9 mouse cellular contexts compared by ENCODE assay signal in genomic region chr14:76657784-76658610, GRCm38 (mm10).
DNase-seq lines count a peak whose midpoint lies in the region; ATAC-seq and TF ChIP-seq lines count a peak whose summit lies in the region.
"Had no signal": no experiment of that assay in that cellular context is flagged by ENCODE, and none has a peak within 500 bp of the region (broad histone marks: within the 10 kb centered on the region; RNA-seq: fewer than 3 reads in every experiment).

No protein-coding gene starts in this region.

- 0 out of 2 replicates have a peak, but pooled peaks have one; percentile 7 for TF ChIP-seq CTCF in kidney, postnatal 0 days (IDR thresholded peaks at IDR 0.05; ENCODE audit: low read depth)

- no peak overlapping the region for H3K4me3 ChIP-seq in embryonic facial prominence, embryonic 10.5 days
- H3K4me3 ChIP-seq in heart, embryonic 12.5 days, result no peak overlapping the region
- no peak overlapping the region for H3K4me3 ChIP-seq in kidney, postnatal 0 days (replicated peaks; ENCODE audit: low read depth, low read length)
- H3K4me3 ChIP-seq: liver, embryonic 13.5 days had no signal

- 0 out of 2 replicates have a peak, but pooled peaks cover 9% of the 10 kb centered on the region for H3K27me3 ChIP-seq in embryonic facial prominence, embryonic 10.5 days (replicated peaks; ENCODE audit: low read depth, poor library complexity, severe bottlenecking)
- H3K27me3 ChIP-seq in heart, embryonic 12.5 days (replicated peaks), result no peaks in the 10 kb centered on the region
- no peaks in the 10 kb centered on the region for H3K27me3 ChIP-seq in kidney, postnatal 0 days (ENCODE audit: insufficient read depth, low read length)
- H3K27me3 ChIP-seq in splenic B cell, adult 2 months (ENCODE audit: control insufficient read depth, insufficient read depth, low read length, poor library complexity, severe bottlenecking), result no peaks in the 10 kb centered on the region
- H3K27me3 ChIP-seq: liver, embryonic 13.5 days had no signal

- no peaks in the 10 kb centered on the region for H3K36me3 ChIP-seq in embryonic facial prominence, embryonic 10.5 days (replicated peaks)
- no peaks in the 10 kb centered on the region for H3K36me3 ChIP-seq in heart, embryonic 12.5 days
- H3K36me3 ChIP-seq in kidney, postnatal 0 days (ENCODE audit: insufficient read depth, low read length), result no peaks in the 10 kb centered on the region
- H3K36me3 ChIP-seq in splenic B cell, adult 2 months (ENCODE audit: control insufficient read depth, insufficient read depth, low read length, poor library complexity, severe bottlenecking), result no peaks in the 10 kb centered on the region
- H3K36me3 ChIP-seq: liver, embryonic 13.5 days had no signal

- H3K9ac ChIP-seq in heart, embryonic 12.5 days, result no peak overlapping the region
- no peak overlapping the region for H3K9ac ChIP-seq in kidney, postnatal 0 days (ENCODE audit: low read depth, low read length)
- H3K9ac ChIP-seq: liver, embryonic 13.5 days had no signal

- 49% methylated on average over 9 of the region's 9 CpGs for WGBS in embryonic facial prominence, embryonic 10.5 days
- 36% methylated on average over 9 of the region's 9 CpGs for WGBS in heart, embryonic 12.5 days
- 45% methylated on average over 9 of the region's 9 CpGs for WGBS in kidney, postnatal 0 days

- no peaks in the 10 kb centered on the region for H3K9me3 ChIP-seq in embryonic facial prominence, embryonic 10.5 days
- H3K9me3 ChIP-seq in heart, embryonic 12.5 days (replicated peaks), result no peaks in the 10 kb centered on the region
- no peaks in the 10 kb centered on the region for H3K9me3 ChIP-seq in kidney, postnatal 0 days (replicated peaks; ENCODE audit: low read length)
- H3K9me3 ChIP-seq: liver, embryonic 13.5 days had no signal

- peak; percentile 14 to 24 for DNase-seq in frontal cortex, postnatal 25 days (ENCODE audit: low spot score in 2 of 2)
- peak; percentile 65 for DNase-seq in R1 (ENCODE audit: low read depth, low spot score)
- DNase-seq in embryonic facial prominence, embryonic 10.5 days (ENCODE audit: low spot score), result peak; percentile 69
- peak; percentile 62 for DNase-seq in kidney, postnatal 0 days (ENCODE audit: low spot score)
- peak; percentile 81 for DNase-seq in mesoderm, embryonic 11.5 days (ENCODE audit: low read depth, low spot score)
- DNase-seq in splenic B cell, adult 2 months (ENCODE audit: low read depth, low spot score), result peak; percentile 74
- DNase-seq: liver, embryonic 13.5 days had no signal

- H3K4me2 ChIP-seq in heart, embryonic 12.5 days, result no peak overlapping the region; the same call in 1 of the 2 replicates
- no peak overlapping the region for H3K4me2 ChIP-seq in kidney, postnatal 0 days (ENCODE audit: low read length)
- H3K4me2 ChIP-seq: liver, embryonic 13.5 days had no signal

- peak overlapping the region; percentile 8 for H3K27ac ChIP-seq in embryonic facial prominence, embryonic 10.5 days (replicated peaks)
- peak overlapping the region; percentile 59 for H3K27ac ChIP-seq in heart, embryonic 12.5 days (ENCODE audit: poor library complexity, severe bottlenecking)
- no peak overlapping the region for H3K27ac ChIP-seq in kidney, postnatal 0 days
- H3K27ac ChIP-seq: liver, embryonic 13.5 days had no signal

- H3K4me1 ChIP-seq in embryonic facial prominence, embryonic 10.5 days, result peaks cover 31% of the 10 kb centered on the region
- peaks cover 29% of the 10 kb centered on the region for H3K4me1 ChIP-seq in heart, embryonic 12.5 days (replicated peaks)
- H3K4me1 ChIP-seq in kidney, postnatal 0 days (replicated peaks; ENCODE audit: insufficient read depth, low read length), result no peaks in the 10 kb centered on the region
- H3K4me1 ChIP-seq: liver, embryonic 13.5 days had no signal

- ATAC-seq in frontal cortex, adult (ENCODE audit: low TSS enrichment), result no peak
- peak; percentile 69 for ATAC-seq in heart, embryonic 12.5 days (ENCODE audit: insufficient number of reproducible peaks, low FRiP score)
- 0 out of 2 replicates have a peak, but pooled peaks have one; percentile 46 for ATAC-seq in kidney, postnatal 0 days (replicated peaks; ENCODE audit: low FRiP score, low read depth)

Comparison
In these comparisons a context has a peak if more than half of its experiments do, and no peak if none do; other contexts are left out.
1. DNase-seq: peak in every context shown above with its lines; median percentile 81 in mesoderm, embryonic 11.5 days; 74 in splenic B cell, adult 2 months; 69 in embryonic facial prominence, embryonic 10.5 days; 65 in R1; 62 in kidney, postnatal 0 days; 19 in frontal cortex, postnatal 25 days.